Mouse (Mus musculus) splenic B cell, adult 2 months (primary cell): ENCODE data around the gene A730049H05Rik.

ENCODE experiments used
- DNase-seq: peaks from one replicate; pipeline ENCODE4 v3.0.0-alpha.2; 2011; ENCODE audit warnings: low read depth, low spot score
- H3K27me3 ChIP-seq: 2 replicates; pipeline ENCODE4 v1.6.1; 2012; ENCODE audit warnings: mild to moderate bottlenecking, low read length, moderate library complexity, mixed read lengths; ENCODE audit not compliant: control insufficient read depth, poor library complexity, insufficient read depth, severe bottlenecking
- H3K36me3 ChIP-seq: 2 replicates; pipeline ENCODE4 v1.6.1; 2012; ENCODE audit warnings: mild to moderate bottlenecking, low read length, moderate library complexity, mixed read lengths; ENCODE audit not compliant: control insufficient read depth, poor library complexity, insufficient read depth, severe bottlenecking

The A730049H05Rik gene

GRCm38 (mm10) chr6:92854873-92855272 lies 38.6 kb downstream of the A730049H05Rik start:
- no peaks in the 10 kb centered on the region for H3K36me3 ChIP-seq
- DNase-seq = no peak
- H3K27me3 ChIP-seq = no peaks in the 10 kb centered on the region

GRCm38 (mm10) chr6:92857761-92858160 lies 41.5 kb downstream of the A730049H05Rik start:
- no peak for DNase-seq
- H3K27me3 ChIP-seq = no peaks in the 10 kb centered on the region
- no peaks in the 10 kb centered on the region for H3K36me3 ChIP-seq

DNA sequence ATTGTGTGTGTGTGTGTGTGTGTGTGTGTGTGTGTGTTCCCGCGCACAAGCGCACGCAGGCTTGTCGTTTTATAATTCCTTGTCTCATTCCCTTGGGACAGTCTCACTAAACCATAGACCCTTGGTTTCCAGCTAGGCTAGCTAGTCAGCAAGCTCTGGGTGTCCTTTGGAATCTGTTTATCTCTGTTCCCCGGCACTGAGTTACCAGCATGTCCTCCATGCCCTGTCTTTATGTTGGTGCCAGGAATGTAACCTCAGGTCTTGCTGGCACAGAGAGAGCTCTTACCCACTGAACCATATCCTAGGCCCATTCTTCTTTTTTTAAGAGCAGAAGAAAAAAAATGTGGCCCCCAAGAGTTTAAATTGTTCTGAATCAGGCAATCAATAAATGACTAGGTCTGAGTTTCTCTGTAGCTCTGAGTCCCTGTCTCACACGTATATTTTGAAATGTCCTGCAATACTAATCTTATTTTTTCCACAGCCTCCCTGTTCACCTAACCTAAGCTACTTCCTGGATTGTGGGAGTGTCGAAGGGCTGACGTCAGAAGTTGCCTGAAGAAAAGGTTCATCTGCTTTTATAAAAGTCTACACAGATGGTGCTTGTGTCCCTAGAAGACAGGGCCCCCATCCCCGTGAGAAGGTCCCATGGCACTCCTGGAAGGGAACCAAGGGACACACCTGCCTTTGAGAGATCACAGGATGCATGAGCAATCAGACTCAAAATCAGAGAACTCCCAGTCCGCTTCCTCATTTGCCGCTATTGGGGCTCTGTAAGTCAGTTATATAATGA lies 42.6 kb downstream of the A730049H05Rik start:
- DNase-seq = no peak
- H3K36me3 ChIP-seq = no peaks in the 10 kb centered on the region

GRCm38 (mm10) chr6:92860285-92860912 lies 44.1 kb downstream of the A730049H05Rik start:
- no peak for DNase-seq
- Histone ChIP-seq H3K36me3 (no peaks in the 10 kb centered on the region), H3K27me3 (no peaks in the 10 kb centered on the region)

More for the DNA sequence above, 42.6 kb downstream of the A730049H05Rik start:
- no peaks in the 10 kb centered on the region for H3K27me3 ChIP-seq

GRCm38 (mm10) chr6:92862599-92862998 lies 46.3 kb downstream of the A730049H05Rik start:
- H3K36me3 ChIP-seq = no peaks in the 10 kb centered on the region
- no peak for DNase-seq
- H3K27me3 ChIP-seq = no peaks in the 10 kb centered on the region

DNA sequence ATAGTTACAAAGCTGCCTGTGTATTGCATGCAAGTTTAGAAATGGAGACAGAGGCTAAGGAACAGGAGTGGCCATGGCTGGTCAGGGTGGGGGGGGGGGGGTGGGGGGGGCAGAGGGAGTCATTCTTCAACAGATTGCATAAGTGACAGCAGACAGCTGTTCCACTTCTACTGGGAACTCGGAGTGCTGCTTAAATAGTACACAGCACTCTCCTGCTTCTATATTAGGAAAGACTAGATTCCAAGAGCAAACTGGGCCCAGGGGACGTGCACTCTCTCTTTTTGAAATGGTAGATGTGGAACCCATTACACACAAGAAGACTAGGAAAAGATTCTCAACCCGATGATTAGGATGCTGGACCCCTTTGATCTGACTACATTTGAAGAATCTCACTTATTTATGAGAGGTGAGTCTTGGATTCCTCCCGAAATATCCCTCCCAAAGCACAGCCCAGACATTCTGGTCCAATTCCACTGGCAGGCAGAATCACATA lies 52.9 kb downstream of the A730049H05Rik start, which contains the start of gene Gm15737:
Gene Gm15737, plus strand, starts transcription at position 269 of the 493 bp plus-strand sequence.
- Histone ChIP-seq H3K36me3 (no peaks in the 10 kb centered on the region), H3K27me3 (no peaks in the 10 kb centered on the region)
- no peak for DNase-seq

GRCm38 (mm10) chr6:92869582-92870219 lies 53.4 kb downstream of the A730049H05Rik start:
- H3K36me3 ChIP-seq = no peaks in the 10 kb centered on the region
- no peak for DNase-seq
- no peaks in the 10 kb centered on the region for H3K27me3 ChIP-seq

DNA sequence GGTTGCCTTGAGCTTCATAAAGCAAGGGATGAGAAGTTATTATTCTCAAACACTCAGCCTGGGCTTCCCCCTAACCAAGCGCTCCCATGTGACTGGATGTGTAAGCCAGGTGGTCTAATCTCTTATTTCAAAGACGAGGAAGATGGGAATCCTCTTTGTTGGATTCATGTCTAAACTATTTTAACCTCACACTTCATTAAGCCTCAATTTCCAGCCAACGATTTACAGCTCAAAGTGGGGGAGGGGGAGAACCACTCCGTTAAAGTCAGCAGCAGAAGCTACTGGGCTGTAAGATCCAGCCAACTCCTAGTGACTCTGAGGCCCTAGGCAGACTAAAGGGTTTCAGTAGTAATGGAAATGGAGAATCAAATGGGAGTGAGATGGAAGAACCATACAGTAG lies 55.5 kb downstream of the A730049H05Rik start:
- no peak for DNase-seq
- no peaks in the 10 kb centered on the region for H3K36me3 ChIP-seq

GRCm38 (mm10) chr6:92872766-92873165 lies 56.5 kb downstream of the A730049H05Rik start:
- Histone ChIP-seq H3K27me3 (no peaks in the 10 kb centered on the region), H3K36me3 (no peaks in the 10 kb centered on the region)
- no peak for DNase-seq

More for the DNA sequence above, 55.5 kb downstream of the A730049H05Rik start:
- no peaks in the 10 kb centered on the region for H3K27me3 ChIP-seq

GRCm38 (mm10) chr6:92874854-92875253 lies 58.6 kb downstream of the A730049H05Rik start:
- Histone ChIP-seq H3K36me3 (no peaks in the 10 kb centered on the region), H3K27me3 (no peaks in the 10 kb centered on the region)
- DNase-seq = no peak

DNA sequence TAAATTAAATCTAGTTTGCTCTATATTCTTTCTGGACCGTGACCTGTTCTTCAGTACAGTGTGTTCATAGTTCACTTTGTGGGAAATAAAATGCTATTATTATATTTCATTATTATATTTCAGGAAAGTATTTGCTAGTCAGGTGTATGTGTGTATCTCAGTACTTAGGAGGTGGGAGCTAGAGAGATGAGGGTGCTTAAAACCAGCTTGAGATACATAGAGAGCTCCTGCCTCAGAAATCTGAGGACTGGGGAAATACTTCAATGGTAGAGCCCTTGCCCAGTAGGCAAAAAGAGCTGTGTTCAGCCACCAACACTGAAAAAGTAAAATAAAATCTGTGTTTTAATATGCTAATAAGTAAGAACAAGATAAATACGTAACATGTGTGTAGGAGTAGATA lies 59.1 kb downstream of the A730049H05Rik start:
- no peaks in the 10 kb centered on the region for H3K27me3 ChIP-seq
- no peak for DNase-seq
- no peaks in the 10 kb centered on the region for H3K36me3 ChIP-seq

GRCm38 (mm10) chr6:92876121-92876520 lies 59.8 kb downstream of the A730049H05Rik start:
- Histone ChIP-seq H3K36me3 (no peaks in the 10 kb centered on the region), H3K27me3 (no peaks in the 10 kb centered on the region)

GRCm38 (mm10) chr6:92877236-92877635 lies 61.0 kb downstream of the A730049H05Rik start:
- Histone ChIP-seq H3K36me3 (no peaks in the 10 kb centered on the region), H3K27me3 (no peaks in the 10 kb centered on the region)
- no peak for DNase-seq

More at GRCm38 (mm10) chr6:92876121-92876520, 59.8 kb downstream of the A730049H05Rik start:
- no peak for DNase-seq

GRCm38 (mm10) chr6:92878771-92879170 lies 62.5 kb downstream of the A730049H05Rik start:
- H3K27me3 ChIP-seq = no peaks in the 10 kb centered on the region
- no peak for DNase-seq
- H3K36me3 ChIP-seq = no peaks in the 10 kb centered on the region
